Comparison of ENCODE assay signal across 8 mouse cellular contexts in genomic region chr2:163994654-163994976, GRCm38 (mm10). TPM values are rescaled to one million over a fixed set of nuclear protein-coding genes. Genes with fewer than 3 reads are reported as not detected.
DNase-seq lines count a peak whose midpoint lies in the region; ATAC-seq and TF ChIP-seq lines count a peak whose summit lies in the region.

Gene Ywhab, plus strand, starts transcription at chr2:163994960.

- no peak for ATAC-seq in forebrain, embryonic 11.5 days (replicated peaks; ENCODE audit: low FRiP score)
- ATAC-seq in limb, embryonic 12.5 days (ENCODE audit: insufficient number of reproducible peaks, insufficient read depth, low FRiP score, low TSS enrichment, low read depth), result no peak
- ATAC-seq in neutrophil, adult 5-6 weeks (ENCODE audit: extremely low read depth, insufficient number of reproducible peaks, low FRiP score, poor library complexity, severe bottlenecking), result no peak

- H3K9ac ChIP-seq in heart, adult 2 months (ENCODE audit: low read depth, low read length), result peak within 1 kb of the TSS; percentile 99
- H3K9ac ChIP-seq in ES-E14 (ENCODE audit: insufficient read depth, low read depth, low read length, poor library complexity, severe bottlenecking), result peak within 1 kb of the TSS; percentile 99
- H3K9ac ChIP-seq in forebrain, embryonic 11.5 days (ENCODE audit: low read length), result peak within 1 kb of the TSS; percentile 94
- peak within 1 kb of the TSS; percentile 94 for H3K9ac ChIP-seq in limb, embryonic 12.5 days (replicated peaks)

- H3K36me3 ChIP-seq in heart, adult 2 months (ENCODE audit: control insufficient read depth, insufficient read depth, low read length), result peaks cover 27% of the 10 kb centered on the region
- H3K36me3 ChIP-seq in ES-E14 (ENCODE audit: control insufficient read depth, insufficient read depth, low read length, poor library complexity, severe bottlenecking), result peaks cover 7% of the 10 kb centered on the region; the same call in 1 of the 2 replicates
- no peaks in the 10 kb centered on the region; the same call in 1 of the 2 replicates for H3K36me3 ChIP-seq in forebrain, embryonic 11.5 days (ENCODE audit: control insufficient read depth, insufficient read depth, low read length)
- peaks cover 15% of the 10 kb centered on the region for H3K36me3 ChIP-seq in limb, embryonic 12.5 days

- intact Hi-C loops in heart, adult 2 months (cut with DNase I), result loop anchor here (5.0 kb wide), 1 partner anchor 78 kb away; the partner anchor contains the start of genes Stk4 and Tomm34

- TF ChIP-seq EP300 in heart, adult 2 months (IDR thresholded peaks at IDR 0.05; ENCODE audit: insufficient read depth, low read depth, low read length), result no peak

- H3K4me1 ChIP-seq in heart, adult 2 months (ENCODE audit: control insufficient read depth, insufficient read depth, low read length), result peaks cover 13% of the 10 kb centered on the region
- peaks cover 7 to 8% of the 10 kb centered on the region in 2 experiments for H3K4me1 ChIP-seq in ES-E14 (ENCODE audit: control insufficient read depth in 2 of 2, insufficient read depth in 2 of 2, low read length in 2 of 2, poor library complexity in 1 of 2)
- H3K4me1 ChIP-seq in forebrain, embryonic 11.5 days (replicated peaks; ENCODE audit: control insufficient read depth, insufficient read depth, low read length), result peaks cover 2% of the 10 kb centered on the region; the same call in 1 of the 2 replicates
- H3K4me1 ChIP-seq in limb, embryonic 12.5 days (replicated peaks), result peaks cover 16% of the 10 kb centered on the region

- TF ChIP-seq CTCF in heart, adult 2 months (IDR thresholded peaks at IDR 0.05), result no peak

- H3K4me3 ChIP-seq in heart, adult 2 months, result peak within 1 kb of the TSS; percentile 90
- H3K4me3 ChIP-seq in ES-E14 (ENCODE audit: insufficient read depth in 1 of 2, low read depth in 1 of 2, low read length in 2 of 2, poor library complexity in 1 of 2, severe bottlenecking in 1 of 2), result peak within 1 kb of the TSS; percentile 96 to 99
- peak within 1 kb of the TSS; percentile 93 for H3K4me3 ChIP-seq in forebrain, embryonic 11.5 days (ENCODE audit: low read depth, low read length)
- peak within 1 kb of the TSS; percentile 98 for H3K4me3 ChIP-seq in limb, embryonic 12.5 days (replicated peaks)

- 2% methylated on average over 14 of the region's 14 CpGs for WGBS in heart, adult 2 months
- WGBS in forebrain, embryonic 11.5 days, result under 1% methylated on average over 11 of the region's 14 CpGs
- 2% methylated on average over 12 of the region's 14 CpGs for WGBS in limb, embryonic 12.5 days

- H3K27me3 ChIP-seq in heart, adult 2 months (ENCODE audit: control insufficient read depth, insufficient read depth, low read length), result no peaks in the 10 kb centered on the region
- no peaks in the 10 kb centered on the region for H3K27me3 ChIP-seq in forebrain, embryonic 11.5 days (ENCODE audit: control insufficient read depth, insufficient read depth, low read length)
- no peaks in the 10 kb centered on the region for H3K27me3 ChIP-seq in limb, embryonic 12.5 days

- no peaks in the 10 kb centered on the region for H3K9me3 ChIP-seq in ES-E14 (ENCODE audit: control insufficient read depth, insufficient read depth, low read depth, low read length)
- H3K9me3 ChIP-seq in forebrain, embryonic 11.5 days (ENCODE audit: control insufficient read depth, low read length), result no peaks in the 10 kb centered on the region
- H3K9me3 ChIP-seq in limb, embryonic 12.5 days, result no peaks in the 10 kb centered on the region

- peak within 1 kb of the TSS; percentile 96 for H3K27ac ChIP-seq in heart, adult 2 months
- peak within 1 kb of the TSS; percentile 75 for H3K27ac ChIP-seq in ES-E14 (ENCODE audit: insufficient read depth, low read depth, low read length, poor library complexity, severe bottlenecking)
- peak within 1 kb of the TSS; percentile 84 for H3K27ac ChIP-seq in forebrain, embryonic 11.5 days (ENCODE audit: low read depth, low read length)
- H3K27ac ChIP-seq in limb, embryonic 12.5 days, result peak within 1 kb of the TSS; percentile 95

- peak within 1 kb of the TSS; percentile 78 for H3K4me2 ChIP-seq in forebrain, embryonic 11.5 days (ENCODE audit: low read depth, low read length, severe bottlenecking)
- H3K4me2 ChIP-seq in limb, embryonic 12.5 days, result peak within 1 kb of the TSS; percentile 86

- peak in 1 of 2 experiments; percentile 95 for DNase-seq in heart, adult 2 months
- DNase-seq in heart, adult 11 months, result no peak
- DNase-seq in ES-E14 (ENCODE audit: low read depth, low spot score), result no peak
- no peak for DNase-seq in forebrain, embryonic 11.5 days (ENCODE audit: low spot score)
- peak; percentile 94 for DNase-seq in heart, postnatal 4 days
- DNase-seq in yolk sac, embryonic 10.5 days (ENCODE audit: low spot score), result no peak

- in situ Hi-C loops in ES-E14 (cut with MboI; ENCODE audit: low sequenced_read_pairs in 2 of 2, unreplicated experiment in 2 of 2), result no loop called here

- peak; percentile 65 for TF ChIP-seq POLR2A in heart, adult 2 months (IDR thresholded peaks at IDR 0.05; ENCODE audit: insufficient read depth, low read depth, low read length)

- peaks cover 10% of the 10 kb centered on the region for H3K79me2 ChIP-seq in heart, adult 2 months (replicated peaks; ENCODE audit: control insufficient read depth, insufficient read depth, low read length)

TF ChIP-seq in ES-E14, 5 proteins besides CTCF, POLR2A, EP300 and RAD21:
- TF ChIP-seq ZC3H11A (IDR thresholded peaks at IDR 0.05; ENCODE audit: borderline replicate concordance, low read depth, low read length) (no peak), CHD2 (IDR thresholded peaks at IDR 0.05; ENCODE audit: low read depth, low read length) (no peak), ZNF384 (IDR thresholded peaks at IDR 0.05; ENCODE audit: low read depth, low read length) (no peak), HCFC1 (IDR thresholded peaks at IDR 0.05; ENCODE audit: borderline replicate concordance, insufficient read depth, low read length) (no peak), MAFK (IDR thresholded peaks at IDR 0.05; ENCODE audit: insufficient read depth, low read depth, low read length) (no peak)
TF ChIP-seq in ES-E14: peak in this region for 0.

RNA-seq across cellular contexts. Expression of gene Ywhab, which starts in this region (rescaled TPM):
- 10 to 100 TPM; 71.9 to 73.1 TPM for total RNA-seq in heart, adult 2 months (2021)
- polyA plus RNA-seq in heart, adult 2 months (2012; rRNA removed), result 26.8 and 37.1 TPM in 2 replicates
- 44.3 and 65.9 TPM in 2 replicates for total RNA-seq in ES-E14 (2012; rRNA removed)
- 316 and 330 TPM in 2 replicates for polyA plus RNA-seq in forebrain, embryonic 11.5 days (2014; fragmentation: Nextera tagmentation; extraction: Ambion mirVana)
- 100 to 1,000 TPM; 153 to 157 TPM for total RNA-seq in heart, postnatal 4 days (2021)
- polyA plus RNA-seq in limb, embryonic 12.5 days (2016; fragmentation: Nextera tagmentation; extraction: Ambion mirVana), result 315 and 333 TPM in 2 replicates
- total RNA-seq in neutrophil, adult 5-6 weeks (2017), result 48.5 and 49.7 TPM in 2 replicates
